Mouse (Mus musculus): ENCODE data around the gene Cdkal1.

DNA sequence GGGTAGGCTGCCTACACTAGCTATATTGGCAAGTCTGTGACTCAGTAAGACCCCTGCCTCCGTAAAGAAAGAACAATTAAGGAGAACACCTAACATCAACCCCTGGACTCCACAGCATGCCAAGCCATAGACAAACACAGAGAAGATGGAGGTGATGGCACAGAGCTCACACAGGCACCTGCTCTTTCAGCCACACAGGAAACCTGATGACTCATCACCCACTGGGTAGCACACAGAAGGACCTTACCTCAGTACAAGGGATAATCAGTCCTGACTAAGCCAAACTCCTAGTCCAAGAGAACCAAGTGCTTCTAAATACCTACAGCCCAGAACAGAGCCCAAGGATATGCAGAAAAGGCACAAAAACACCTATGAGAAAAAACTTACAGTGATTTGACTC is 50.2 kb downstream of the Cdkal1 start:
- TF ChIP-seq CTCF (IDR thresholded peaks at IDR 0.05; ENCODE audit: borderline replicate concordance, extremely low read depth, insufficient read depth, insufficient read length) (no peak), POLR2A (IDR thresholded peaks at IDR 0.05; ENCODE audit: borderline replicate concordance, extremely low read depth, insufficient read depth, insufficient read length, poor library complexity, severe bottlenecking) (no peak)

All from brain, embryonic 14.5 days (tissue).